Mouse (Mus musculus) CH12.LX (cell line): ENCODE results near the gene Galnt6.

Experiments used
- CHD1 ChIP-seq: IDR thresholded peaks from 2 replicates; pipeline ENCODE4 v1.6.1; 2012; ENCODE audit warnings: low read depth, low read length, improper control_type of control experiment, inconsistent platforms
- CHD2 ChIP-seq: IDR thresholded peaks from 2 replicates; pipeline ENCODE4 v1.6.1; 2011; ENCODE audit warnings: low read length, improper control_type of control experiment
- CTCF ChIP-seq, 2 experiments: IDR thresholded peaks in 1 of 2; conservative IDR thresholded peaks in 1 of 2; 2 replicates each; pipeline ENCODE4 v1.5.1; 2011 to 2012; ENCODE audit warnings: low read depth in 2 of 2, low read length in 2 of 2, improper control_type of control experiment in 1 of 2, inconsistent platforms in 1 of 2, mild to moderate bottlenecking in 1 of 2, moderate library complexity in 1 of 2
- E2F4 ChIP-seq: IDR thresholded peaks from 2 replicates; pipeline ENCODE4 v1.6.1; 2011; ENCODE audit warnings: low read depth, low read length, improper control_type of control experiment; ENCODE audit not compliant: insufficient replicate concordance
- EP300 ChIP-seq: IDR thresholded peaks from 2 replicates; pipeline ENCODE4 v1.6.1; 2011; ENCODE audit warnings: low read length, improper control_type of control experiment
- IRF4 ChIP-seq: IDR thresholded peaks from 2 replicates; pipeline ENCODE4 v1.6.1; 2014; ENCODE audit warnings: low read depth, mild to moderate bottlenecking, inconsistent platforms, low read length, improper control_type of control experiment
- KAT2A ChIP-seq: IDR thresholded peaks from 2 replicates; pipeline ENCODE4 v1.6.1; 2012; ENCODE audit warnings: low read length, improper control_type of control experiment, inconsistent platforms; ENCODE audit not compliant: insufficient replicate concordance
- MAX ChIP-seq: IDR thresholded peaks from 2 replicates; pipeline ENCODE4 v1.6.1; 2011; ENCODE audit warnings: low read length, improper control_type of control experiment
- MYC ChIP-seq: IDR thresholded peaks from 2 replicates; pipeline ENCODE4 v1.6.1; 2011; ENCODE audit warnings: low read depth, mild to moderate bottlenecking, improper control_type of control experiment, low read length
- PAX5 ChIP-seq: IDR thresholded peaks from 2 replicates; pipeline ENCODE4 v1.6.1; 2012; ENCODE audit warnings: low read length, inconsistent platforms, mixed read lengths
- POLR2A ChIP-seq: IDR thresholded peaks from 2 replicates; pipeline ENCODE4 v1.6.1; 2011; ENCODE audit warnings: low read depth, mild to moderate bottlenecking, improper control_type of control experiment, low read length
- RAD21 ChIP-seq: IDR thresholded peaks from 2 replicates; pipeline ENCODE4 v1.6.1; 2011; ENCODE audit warnings: low read depth, mild to moderate bottlenecking, low read length, improper control_type of control experiment, moderate library complexity
- TBP ChIP-seq: conservative IDR thresholded peaks from 2 replicates; pipeline ENCODE4 v1.6.1; 2011; ENCODE audit warnings: low read depth, low read length, improper control_type of control experiment

DNA sequence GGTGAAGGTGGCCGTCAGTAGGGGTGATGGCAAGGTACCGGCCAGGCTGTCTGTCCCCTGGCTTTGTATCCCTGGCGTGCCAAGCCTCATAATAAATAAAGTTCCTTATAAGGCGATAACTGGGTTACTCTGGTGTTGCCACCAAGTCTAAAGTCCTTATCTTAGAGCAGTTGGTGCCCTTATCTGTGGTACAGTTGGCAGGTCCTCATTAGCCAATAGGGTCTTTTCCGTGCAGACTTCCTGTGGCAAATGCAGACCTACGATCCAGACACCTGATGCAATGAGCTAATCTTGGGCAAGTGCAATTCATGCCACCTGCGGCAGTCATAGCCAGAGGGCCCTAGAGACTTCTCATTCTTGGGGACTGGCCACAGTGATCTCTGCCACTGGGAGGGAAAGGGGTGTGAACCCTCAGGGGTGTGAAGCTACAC lies 9.2 kb upstream of the Galnt6 start:
- TF ChIP-seq CHD1 (no peak), POLR2A (no peak), IRF4 (no peak), MAX (no peak), TBP (no peak), CTCF (conservative IDR thresholded peaks at IDR 0.05 in 1 of 2, IDR thresholded peaks at IDR 0.05 in 1 of 2; ENCODE audit: low read depth in 2 of 2, low read length in 2 of 2) (no peak), MYC (no peak), KAT2A (no peak), RAD21 (no peak), EP300 (no peak), CHD2 (no peak), PAX5 (no peak), E2F4 (no peak)
